Mouse (Mus musculus) embryonic facial prominence, embryonic 10.5 days (tissue): ENCODE data around the gene Cbfa2t2. TPM values are rescaled to one million over a fixed set of nuclear protein-coding genes. Genes with fewer than 3 reads are reported as not detected.

Source experiments
- DNase-seq: peaks from one replicate; pipeline ENCODE4 v3.0.0-alpha.2; 2017; ENCODE audit warnings: low spot score
- H3K27ac ChIP-seq: fragments of 300-500 bp; sonication (generic); replicated peaks from 2 replicates; pipeline ENCODE4 v1.5.1; 2016; ENCODE audit warnings: mild to moderate bottlenecking
- H3K27me3 ChIP-seq: fragments of 300-500 bp; sonication (generic); replicated peaks from 2 replicates; pipeline ENCODE4 v1.6.1; 2016; ENCODE audit warnings: low read depth, mild to moderate bottlenecking; ENCODE audit not compliant: poor library complexity, severe bottlenecking
- H3K36me3 ChIP-seq: fragments of 300-500 bp; sonication (generic); replicated peaks from 2 replicates; pipeline ENCODE4 v1.6.1; 2016; ENCODE audit warnings: mild to moderate bottlenecking, moderate library complexity
- H3K4me1 ChIP-seq: fragments of 300-500 bp; sonication (generic); 2 replicates; pipeline ENCODE4 v1.6.1; 2016
- H3K4me3 ChIP-seq: fragments of 300-500 bp; sonication (generic); 2 replicates; pipeline ENCODE4 v1.5.1; 2016; ENCODE audit warnings: mild to moderate bottlenecking, moderate library complexity
- H3K9me3 ChIP-seq: fragments of 300-500 bp; sonication (generic); 2 replicates; pipeline ENCODE4 v1.6.1; 2016; ENCODE audit warnings: mild to moderate bottlenecking
- WGBS: fragments of 180-500 bp; shearing (Covaris S2); methylation state at CpG from one replicate; pipeline ENCODE4 v1.1.7; 2016; 5-methylcytosine and 5-hydroxymethylcytosine counted together
- polyA plus RNA-seq: library from polyadenylated mRNA; unstranded; fragments of >200 nt; fragmentation: Nextera tagmentation; extraction: Ambion mirVana; gene quantifications from 2 replicates; pipeline ENCODE4 v1.2.1, GENCODE M21; 2016

The Cbfa2t2 gene
- polyA plus RNA-seq, 1 experiment from 2014 or later, result 68.8 TPM

DNA sequence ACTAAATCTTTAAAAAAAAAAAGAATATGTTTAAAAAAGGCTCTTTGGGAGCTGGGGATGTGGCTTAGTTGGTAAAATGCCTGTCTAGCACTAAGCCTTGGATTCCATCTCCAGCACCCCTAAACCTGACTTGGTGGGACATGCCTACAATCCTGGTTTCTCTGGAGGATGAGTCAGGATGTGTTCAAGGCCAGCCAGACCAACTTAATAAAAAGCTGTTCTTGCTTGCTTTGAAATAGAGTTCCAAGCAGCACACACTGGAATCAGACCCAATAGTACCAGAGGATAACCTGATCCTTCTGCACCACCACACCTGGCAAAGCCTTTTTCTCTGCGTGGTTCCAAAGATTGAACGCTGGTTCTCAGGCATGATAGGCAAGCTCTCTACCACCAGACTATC lies 5.7 kb upstream of the Cbfa2t2 start:
- H3K27ac ChIP-seq, result no peak overlapping the region
- 93% methylated on average over 2 of the region's 2 CpGs for WGBS
- H3K4me3 ChIP-seq, result no peak overlapping the region
- no peaks in the 10 kb centered on the region for H3K9me3 ChIP-seq
- no peak for DNase-seq
- H3K27me3 ChIP-seq, result peaks cover 34% of the 10 kb centered on the region
- H3K4me1 ChIP-seq, result peaks cover 23% of the 10 kb centered on the region
- no peaks in the 10 kb centered on the region for H3K36me3 ChIP-seq

DNA sequence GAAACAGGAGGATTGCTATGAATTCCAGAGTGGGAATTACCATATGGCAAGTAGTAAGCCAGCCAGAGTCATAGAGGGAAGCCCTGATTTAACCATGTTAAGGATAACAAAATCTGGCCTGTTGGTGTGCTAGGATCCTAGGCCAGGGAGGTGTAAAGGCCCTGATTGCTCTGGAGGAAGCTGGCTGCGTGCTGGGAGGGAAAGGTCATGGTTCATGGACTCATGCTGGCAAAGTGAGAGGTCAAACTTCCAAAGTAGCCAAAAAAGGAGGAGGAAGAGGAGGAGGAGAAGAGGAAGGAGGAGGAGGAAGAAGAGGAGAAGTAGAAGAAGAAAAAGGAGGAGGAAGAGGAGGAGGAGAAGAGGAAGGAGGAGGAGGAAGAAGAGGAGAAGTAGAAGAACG lies 3.6 kb upstream of the Cbfa2t2 start:
- Histone ChIP-seq H3K27ac (no peak overlapping the region), H3K4me3 (no peak overlapping the region), H3K36me3 (no peaks in the 10 kb centered on the region), H3K4me1 (peaks cover 11% of the 10 kb centered on the region), H3K27me3 (peaks cover 21% of the 10 kb centered on the region), H3K9me3 (no peaks in the 10 kb centered on the region)
- 70% methylated on average over 2 of the region's 2 CpGs for WGBS
- DNase-seq, result no peak

DNA sequence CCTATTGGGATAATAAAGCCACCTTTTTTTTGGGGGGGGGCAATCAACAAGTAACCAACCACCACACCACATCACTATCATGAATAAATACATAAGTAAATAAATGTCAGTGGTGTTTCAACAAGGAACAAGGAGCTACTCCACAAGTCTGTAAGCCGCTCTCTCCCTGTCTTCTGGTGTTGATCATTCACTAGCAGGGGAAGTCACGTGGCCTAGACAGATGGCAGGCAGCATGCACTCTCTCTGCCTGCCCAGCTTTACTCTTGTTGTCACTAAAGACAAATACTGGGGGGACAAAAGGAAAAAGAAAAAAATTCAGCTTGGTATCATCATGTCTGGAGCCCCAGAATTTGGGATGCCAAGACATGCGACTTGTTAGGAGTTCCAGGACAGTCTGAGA lies 2.9 kb upstream of the Cbfa2t2 start:
- Histone ChIP-seq H3K4me3 (no peak overlapping the region), H3K36me3 (no peaks in the 10 kb centered on the region), H3K4me1 (peaks cover 11% of the 10 kb centered on the region), H3K27ac (no peak overlapping the region), H3K9me3 (no peaks in the 10 kb centered on the region), H3K27me3 (peaks cover 14% of the 10 kb centered on the region)
- DNase-seq, result no peak
- 70% methylated on average over 3 of the region's 3 CpGs for WGBS

DNA sequence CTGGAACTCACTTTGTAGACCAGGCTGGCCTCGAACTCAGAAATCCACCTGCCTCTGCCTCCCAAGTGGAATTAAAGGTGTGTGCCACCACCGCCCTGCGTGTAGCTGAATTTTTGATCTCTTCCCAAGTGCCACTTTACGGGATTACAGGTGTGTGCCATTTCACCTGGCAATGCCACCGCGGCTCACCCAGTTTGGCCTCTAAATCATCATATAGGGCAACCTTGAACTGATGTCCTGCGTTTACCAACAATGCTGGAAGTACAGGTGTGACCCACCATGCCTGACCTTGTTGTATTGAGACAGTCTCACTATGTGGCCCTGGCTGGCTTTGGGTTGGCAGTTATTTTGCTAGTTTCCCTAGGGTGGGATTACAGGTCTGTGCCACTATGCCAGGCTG lies 1.6 kb upstream of the Cbfa2t2 start:
- Histone ChIP-seq H3K4me1 (peaks cover 24% of the 10 kb centered on the region), H3K9me3 (no peaks in the 10 kb centered on the region), H3K4me3 (no peak overlapping the region), H3K27me3 (peaks cover 1% of the 10 kb centered on the region; the same call in 1 of the 2 replicates), H3K36me3 (no peaks in the 10 kb centered on the region), H3K27ac (no peak overlapping the region)
- no peak for DNase-seq
- 93% methylated on average over 7 of the region's 7 CpGs for whole genome bisulfite sequencing

DNA sequence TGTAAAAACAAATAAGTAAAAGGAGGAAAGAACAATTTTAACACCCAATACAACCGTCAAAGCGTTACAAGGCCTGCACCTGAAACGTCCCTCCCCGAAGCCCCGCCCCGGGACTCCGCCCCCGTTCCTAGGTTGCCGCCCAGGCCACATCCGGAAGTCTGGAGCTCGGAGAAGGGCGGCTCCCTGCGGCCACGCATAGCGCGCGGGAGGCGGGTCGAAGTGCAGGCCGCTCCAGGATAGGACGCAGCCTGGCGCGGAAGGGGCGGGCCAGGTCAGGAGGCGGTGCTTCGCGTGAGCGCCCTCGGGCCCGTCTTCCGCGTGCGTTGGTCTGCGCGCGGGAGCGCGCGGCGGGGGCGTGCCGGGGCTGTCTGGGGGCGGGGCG lies 214 bp upstream of the Cbfa2t2 start:
- Histone ChIP-seq H3K9me3 (no peaks in the 10 kb centered on the region), H3K27ac (peak overlapping the region; percentile 99), H3K4me1 (peaks cover 26% of the 10 kb centered on the region), H3K27me3 (no peaks in the 10 kb centered on the region), H3K4me3 (peak overlapping the region; percentile 98), H3K36me3 (peaks cover 5% of the 10 kb centered on the region; the same call in 1 of the 2 replicates)
- peak; percentile 99 for DNase-seq
- WGBS, result under 1% methylated on average over 44 of the region's 44 CpGs

DNA sequence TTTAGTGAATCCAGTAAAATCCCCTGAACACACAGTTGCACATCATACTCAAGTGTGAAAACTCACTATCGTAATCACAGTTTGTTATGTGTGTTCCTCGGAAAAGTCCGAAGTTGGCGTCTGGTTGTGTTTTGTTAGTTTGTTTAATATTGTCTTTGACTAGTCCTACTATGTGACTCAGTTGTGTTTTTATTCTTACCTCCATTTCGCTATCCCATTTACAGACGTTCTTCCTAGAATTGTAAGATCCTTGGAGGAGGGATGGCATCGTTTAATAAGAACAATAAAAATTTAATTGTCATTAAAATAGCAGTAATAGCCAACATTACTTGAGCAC lies 878 bp downstream of the Cbfa2t2 start:
- H3K27ac ChIP-seq, result peak overlapping the region; percentile 99
- WGBS, result 21% methylated on average over 7 of the region's 7 CpGs
- DNase-seq, result no peak
- H3K4me1 ChIP-seq, result peaks cover 26% of the 10 kb centered on the region
- H3K4me3 ChIP-seq, result peak overlapping the region; percentile 98
- peaks cover 14% of the 10 kb centered on the region for H3K36me3 ChIP-seq
- H3K9me3 ChIP-seq, result no peaks in the 10 kb centered on the region
- no peaks in the 10 kb centered on the region for H3K27me3 ChIP-seq

DNA sequence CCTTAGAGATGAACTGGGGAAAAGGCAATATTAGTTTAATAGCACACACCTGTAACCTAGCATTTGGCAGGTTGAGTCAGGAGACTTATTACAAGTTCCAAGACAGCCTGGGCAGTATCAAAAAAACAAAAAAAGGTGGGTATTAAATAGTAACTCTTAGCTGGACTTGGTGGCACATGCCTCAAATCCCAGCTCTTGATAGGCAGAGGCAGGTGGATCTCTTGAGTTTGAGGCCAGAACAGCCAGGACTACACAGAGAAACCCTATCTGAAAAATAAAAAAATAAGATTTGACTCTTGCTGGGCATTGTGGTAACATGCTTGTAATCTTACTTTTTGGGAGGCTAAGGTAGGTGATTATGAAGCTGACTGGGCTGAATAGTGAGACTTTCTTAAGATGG lies 4.2 kb downstream of the Cbfa2t2 start:
- H3K4me3 ChIP-seq, result no peak overlapping the region
- H3K9me3 ChIP-seq, result peaks cover 7% of the 10 kb centered on the region; the same call in 1 of the 2 replicates
- no peaks in the 10 kb centered on the region for H3K27me3 ChIP-seq
- H3K27ac ChIP-seq, result no peak overlapping the region
- no peak for DNase-seq
- H3K36me3 ChIP-seq, result peaks cover 39% of the 10 kb centered on the region
- H3K4me1 ChIP-seq, result peaks cover 26% of the 10 kb centered on the region

DNA sequence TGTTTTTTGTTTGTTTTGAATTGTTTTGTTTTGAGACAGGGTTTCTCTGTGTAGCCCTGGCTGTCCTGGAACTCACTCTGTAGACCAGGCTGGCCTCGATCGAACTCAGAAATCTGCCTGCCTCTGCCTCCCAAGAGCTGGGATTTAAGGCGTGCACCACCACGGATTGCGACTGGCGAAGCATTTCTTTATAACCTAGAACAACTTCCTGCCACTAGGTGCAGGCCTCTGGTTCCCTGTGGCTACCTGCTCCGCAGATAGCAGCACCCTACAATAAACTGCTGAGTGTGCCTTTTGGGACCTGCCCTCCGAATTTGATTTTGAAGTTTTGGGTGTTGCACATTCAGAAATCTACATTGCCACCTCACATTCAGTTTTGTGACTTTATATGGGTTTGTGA lies 11.5 kb downstream of the Cbfa2t2 start:
- no peak overlapping the region for H3K27ac ChIP-seq
- H3K4me1 ChIP-seq, result no peaks in the 10 kb centered on the region
- WGBS, result 95% methylated on average over 8 of the region's 8 CpGs
- no peak overlapping the region for H3K4me3 ChIP-seq
- no peak for DNase-seq
- peaks cover 10% of the 10 kb centered on the region; the same call in 1 of the 2 replicates for H3K9me3 ChIP-seq
- H3K27me3 ChIP-seq, result no peaks in the 10 kb centered on the region
- peaks cover 67% of the 10 kb centered on the region for H3K36me3 ChIP-seq

DNA sequence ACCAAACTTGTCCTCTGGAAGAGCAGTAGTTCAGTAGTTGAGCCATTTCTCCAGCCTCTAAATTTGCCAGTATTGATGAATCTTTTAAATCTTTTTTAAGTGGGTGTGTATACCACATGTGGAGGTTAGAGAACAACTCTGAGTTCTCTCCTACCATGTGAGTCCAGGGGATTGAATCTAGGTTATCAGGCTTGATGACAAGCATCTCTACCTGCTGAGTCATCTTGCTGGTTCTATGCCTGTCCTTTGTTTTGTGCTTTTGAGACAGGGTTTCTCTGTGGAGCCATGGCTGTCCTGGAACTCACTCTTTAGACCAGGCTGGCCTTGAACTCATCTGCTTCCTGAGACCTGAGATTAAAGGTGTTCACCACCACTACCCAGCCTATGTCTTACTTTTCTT lies 12.4 kb downstream of the Cbfa2t2 start:
- Histone ChIP-seq H3K4me1 (no peaks in the 10 kb centered on the region), H3K36me3 (peaks cover 64% of the 10 kb centered on the region), H3K27me3 (no peaks in the 10 kb centered on the region), H3K27ac (no peak overlapping the region), H3K4me3 (no peak overlapping the region), H3K9me3 (peaks cover 7% of the 10 kb centered on the region; the same call in 1 of the 2 replicates)
- DNase-seq, result no peak

DNA sequence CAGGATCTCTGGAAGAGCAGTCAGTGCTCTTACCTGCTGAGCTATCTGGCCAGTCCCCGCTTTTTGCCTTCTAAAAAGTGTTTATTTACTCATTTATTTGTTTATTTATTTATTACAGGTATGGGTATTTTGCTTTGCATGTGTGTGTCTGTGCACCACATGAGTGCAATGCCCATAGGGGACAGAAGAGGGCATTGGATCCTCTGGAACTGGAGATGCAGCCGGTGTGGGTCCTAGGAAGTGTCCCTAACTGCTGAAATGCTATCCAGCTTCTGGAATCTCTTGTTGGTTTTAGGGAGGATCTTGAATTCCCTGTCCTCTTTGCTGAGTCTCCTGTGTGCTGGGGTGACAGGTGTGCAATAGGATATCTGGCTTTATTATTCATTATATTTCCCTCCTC lies 16.7 kb downstream of the Cbfa2t2 start:
- 92% methylated on average over 2 of the region's 2 CpGs for WGBS
- H3K36me3 ChIP-seq, result peaks cover 40% of the 10 kb centered on the region
- H3K27ac ChIP-seq, result no peak overlapping the region
- no peak for DNase-seq
- H3K4me3 ChIP-seq, result no peak overlapping the region
- no peaks in the 10 kb centered on the region for H3K27me3 ChIP-seq
- H3K4me1 ChIP-seq, result peaks cover 29% of the 10 kb centered on the region
- 0 out of 2 replicates have a peak, but pooled peaks cover under 1% of the 10 kb centered on the region for H3K9me3 ChIP-seq

DNA sequence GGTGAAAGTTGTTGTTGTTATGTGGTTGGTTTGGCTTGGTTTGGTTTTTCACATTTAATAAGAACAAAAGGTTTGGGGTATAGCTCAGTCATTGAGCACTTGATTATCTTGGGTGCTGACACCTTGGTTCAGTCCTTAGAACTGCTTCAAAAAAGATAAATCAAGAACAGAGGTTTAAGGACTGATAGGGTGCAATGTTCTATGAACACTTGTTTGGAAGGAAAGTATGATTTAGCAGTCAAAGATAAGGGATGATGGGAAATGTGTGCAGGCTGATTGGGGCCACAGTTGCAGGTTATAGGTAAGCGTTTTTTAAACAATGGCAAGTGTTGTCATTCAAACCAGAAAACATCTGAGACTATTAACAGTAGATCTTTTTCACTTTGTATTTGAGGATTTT lies 17.8 kb downstream of the Cbfa2t2 start:
- Histone ChIP-seq H3K4me1 (peaks cover 29% of the 10 kb centered on the region), H3K36me3 (peaks cover 37% of the 10 kb centered on the region), H3K9me3 (no peaks in the 10 kb centered on the region), H3K27ac (peak overlapping the region; percentile 69; the same call in 1 of the 2 replicates), H3K27me3 (no peaks in the 10 kb centered on the region), H3K4me3 (no peak overlapping the region)
- no peak for DNase-seq
- WGBS, result 75% methylated on average over 1 of the region's 1 CpGs

DNA sequence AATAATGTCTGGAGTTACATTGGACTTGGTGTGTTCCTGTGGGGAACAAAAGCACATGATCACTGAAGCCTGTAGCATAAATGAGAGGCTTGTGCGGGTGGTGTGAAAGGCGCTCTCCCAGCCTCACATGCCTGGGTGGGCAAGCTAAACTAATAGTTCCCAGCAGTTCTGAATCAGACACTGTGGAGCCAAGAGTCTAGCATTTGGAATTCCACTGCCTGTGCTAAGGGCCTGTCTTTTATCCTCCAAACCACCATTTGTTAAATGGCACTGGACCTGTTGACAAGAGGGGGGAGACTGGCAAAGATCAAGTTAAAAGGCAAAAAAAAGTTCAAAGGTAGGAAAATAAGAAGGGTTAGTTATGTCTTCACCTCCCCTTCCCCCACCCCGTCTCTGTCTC lies 18.3 kb downstream of the Cbfa2t2 start:
- Histone ChIP-seq H3K9me3 (no peaks in the 10 kb centered on the region), H3K36me3 (peaks cover 37% of the 10 kb centered on the region), H3K4me1 (peaks cover 30% of the 10 kb centered on the region), H3K27me3 (no peaks in the 10 kb centered on the region), H3K4me3 (no peak overlapping the region), H3K27ac (peak overlapping the region; percentile 49; the same call in 1 of the 2 replicates)
- peak; percentile 72 for DNase-seq
- 39% methylated on average over 3 of the region's 3 CpGs for WGBS

DNA sequence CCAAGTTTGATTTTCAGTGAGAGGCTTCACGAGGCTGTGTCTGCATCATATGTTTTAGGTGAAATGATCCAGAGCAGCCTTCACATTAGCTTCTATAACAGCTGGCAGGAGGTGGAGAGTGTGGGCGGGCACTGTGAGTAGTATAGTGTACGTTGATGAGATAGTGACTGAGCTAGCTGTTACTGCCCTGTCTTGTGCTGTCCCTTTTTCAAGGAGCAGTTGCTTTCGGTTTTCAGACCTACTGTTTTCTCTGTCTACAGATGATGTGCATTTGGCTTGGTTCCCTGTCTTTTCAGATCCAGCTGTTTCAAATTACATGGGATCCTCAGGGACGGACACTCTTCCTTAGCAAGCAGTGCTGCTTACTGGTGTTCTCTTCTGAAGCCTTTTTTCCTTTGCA lies 19.5 kb downstream of the Cbfa2t2 start:
- 45% methylated on average over 5 of the region's 5 CpGs for WGBS
- H3K4me1 ChIP-seq, result peaks cover 36% of the 10 kb centered on the region
- no peak overlapping the region for H3K4me3 ChIP-seq
- H3K27me3 ChIP-seq, result no peaks in the 10 kb centered on the region
- H3K36me3 ChIP-seq, result peaks cover 28% of the 10 kb centered on the region
- peak overlapping the region; percentile 49; the same call in 1 of the 2 replicates for H3K27ac ChIP-seq
- peak; percentile 17 for DNase-seq
- no peaks in the 10 kb centered on the region for H3K9me3 ChIP-seq

DNA sequence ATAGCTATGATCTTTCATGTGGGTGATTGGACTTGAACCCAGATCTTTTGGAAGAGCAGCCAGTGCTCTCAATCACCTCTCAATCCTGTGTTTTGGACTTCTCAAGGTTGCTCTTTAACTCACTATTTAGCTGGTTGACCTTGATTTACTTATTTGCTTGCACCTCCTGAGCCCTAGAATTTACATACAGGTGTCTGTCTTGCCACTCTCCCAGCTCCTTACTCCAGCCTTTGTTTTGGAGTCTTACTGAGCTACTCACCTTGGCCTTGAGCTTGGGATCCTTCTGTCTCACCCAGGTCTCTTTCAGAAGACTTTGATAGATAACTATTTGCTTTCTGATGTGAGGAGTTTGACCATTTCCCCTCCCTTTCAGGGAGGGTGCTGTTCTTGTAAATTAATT lies 20.3 kb downstream of the Cbfa2t2 start:
- no peak overlapping the region for H3K27ac ChIP-seq
- peaks cover 36% of the 10 kb centered on the region for H3K4me1 ChIP-seq
- DNase-seq, result no peak
- no peaks in the 10 kb centered on the region for H3K27me3 ChIP-seq
- peaks cover 24% of the 10 kb centered on the region for H3K36me3 ChIP-seq
- no peak overlapping the region for H3K4me3 ChIP-seq
- no peaks in the 10 kb centered on the region for H3K9me3 ChIP-seq
